Mouse (Mus musculus): ENCODE measurements at regions not wholly inside any gene's neighbourhood (a gene's known extent, or its start where the extent isn't known, plus 50 kb on each side); places are given as distances from the start of the nearest gene placed in this dataset.
A peak's percentile ranks its signal among the peaks of the same experiment; 100 is the strongest.

DNA sequence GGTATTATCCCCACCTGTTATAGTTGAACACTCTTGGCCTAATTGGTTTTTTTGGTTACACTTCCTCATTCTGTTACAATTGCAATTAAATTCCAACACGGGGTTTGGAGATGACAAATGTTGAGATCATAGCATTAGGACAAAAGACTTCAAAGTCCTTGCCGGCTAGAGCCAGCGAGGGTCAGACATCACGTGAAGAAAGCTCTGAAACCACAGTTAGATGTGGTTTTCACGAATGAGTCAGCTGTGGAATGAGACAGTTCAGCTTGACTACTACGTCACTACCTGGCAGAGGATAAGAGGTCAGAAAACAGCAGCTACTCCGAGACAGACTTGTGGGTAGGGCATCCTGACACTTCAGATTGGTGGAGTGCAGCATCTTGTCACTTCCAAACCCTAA lies 55.5 kb upstream of the Trio start:
- peak; percentile 74 for ATAC-seq (replicated peaks; ENCODE audit: poor library complexity, severe bottlenecking)

DNA sequence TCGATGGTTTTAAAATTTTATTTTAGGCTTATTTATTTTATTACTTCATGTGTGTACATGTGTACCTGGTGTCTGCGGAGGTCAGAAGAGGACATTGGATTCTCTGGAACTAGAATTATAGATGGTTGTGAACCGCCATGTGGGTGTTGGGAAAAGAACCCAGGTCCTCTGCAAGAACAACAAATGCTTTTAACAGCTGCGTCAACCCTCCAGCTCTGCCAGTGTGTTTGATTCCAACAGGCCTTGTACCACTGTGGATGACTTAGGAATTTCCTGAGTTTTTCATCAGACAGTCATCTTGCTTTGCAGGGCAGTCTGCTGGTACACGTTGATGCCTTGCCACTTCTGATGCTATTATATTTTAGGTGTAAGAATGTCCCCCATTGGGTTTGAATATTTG lies 56.8 kb upstream of the Trio start:
- no peak for ATAC-seq (replicated peaks; ENCODE audit: poor library complexity, severe bottlenecking)

DNA sequence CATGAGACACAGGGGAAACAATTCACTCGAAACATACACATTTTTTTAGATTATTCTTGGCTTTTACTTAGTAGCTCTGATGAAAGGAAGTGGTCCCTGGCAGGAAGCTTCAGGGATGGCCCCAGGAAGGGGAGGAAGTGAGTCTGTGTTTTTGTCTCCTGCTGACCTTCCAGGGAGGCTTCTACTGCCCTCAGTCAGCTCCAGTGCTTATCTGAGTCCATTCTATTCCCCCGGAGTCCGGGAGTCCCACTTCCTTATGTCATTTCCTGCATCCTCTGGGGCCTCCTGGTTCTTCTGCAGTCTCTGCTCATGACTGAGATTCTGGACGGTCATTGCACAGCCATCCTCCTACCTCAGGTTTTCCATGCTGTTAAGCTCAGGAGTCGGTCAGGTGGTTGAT lies 80.3 kb upstream of the Trio start:
- ATAC-seq (replicated peaks; ENCODE audit: poor library complexity, severe bottlenecking) = peak; percentile 71

DNA sequence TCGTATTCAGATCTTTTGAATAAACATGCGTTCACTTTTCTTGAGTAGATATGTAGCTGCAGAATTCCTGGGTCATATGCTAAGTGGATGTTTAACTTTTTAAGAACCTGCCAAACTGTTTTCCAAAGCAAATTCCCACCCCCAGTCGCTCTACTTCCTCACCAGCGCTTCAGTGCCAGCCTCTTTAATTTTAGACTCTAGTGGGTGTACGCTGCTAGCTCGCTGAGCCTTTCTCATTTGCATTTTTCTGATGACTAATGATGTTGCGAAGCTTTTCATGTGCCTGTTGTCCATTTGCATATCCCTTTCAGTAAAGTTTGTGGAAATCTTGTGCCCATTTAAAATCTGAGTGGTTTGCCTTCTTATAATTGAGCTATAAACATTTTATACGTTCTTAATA lies 84.3 kb upstream of the Trio start:
- ATAC-seq (replicated peaks; ENCODE audit: poor library complexity, severe bottlenecking) = no peak

DNA sequence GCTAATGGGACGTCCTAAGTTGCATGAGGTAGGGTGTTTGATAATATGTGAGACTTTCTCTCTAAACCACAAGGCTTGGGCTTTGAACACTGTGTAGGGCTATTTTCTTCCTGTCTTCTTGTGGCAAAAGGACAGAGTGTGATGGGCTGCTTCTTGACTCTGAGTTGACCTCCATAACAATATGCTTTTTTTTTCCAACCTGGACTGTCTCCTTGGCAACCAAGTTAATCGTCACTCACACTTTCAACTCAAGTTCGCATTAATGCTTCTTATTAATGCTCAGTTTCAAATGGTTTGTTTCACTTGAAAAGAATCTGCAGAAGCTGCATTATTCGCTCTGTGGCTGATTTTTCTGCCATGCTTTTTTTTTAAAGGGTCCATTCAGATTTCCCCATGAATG lies 87.8 kb upstream of the Trio start:
- ATAC-seq (replicated peaks; ENCODE audit: poor library complexity, severe bottlenecking) = no peak

DNA sequence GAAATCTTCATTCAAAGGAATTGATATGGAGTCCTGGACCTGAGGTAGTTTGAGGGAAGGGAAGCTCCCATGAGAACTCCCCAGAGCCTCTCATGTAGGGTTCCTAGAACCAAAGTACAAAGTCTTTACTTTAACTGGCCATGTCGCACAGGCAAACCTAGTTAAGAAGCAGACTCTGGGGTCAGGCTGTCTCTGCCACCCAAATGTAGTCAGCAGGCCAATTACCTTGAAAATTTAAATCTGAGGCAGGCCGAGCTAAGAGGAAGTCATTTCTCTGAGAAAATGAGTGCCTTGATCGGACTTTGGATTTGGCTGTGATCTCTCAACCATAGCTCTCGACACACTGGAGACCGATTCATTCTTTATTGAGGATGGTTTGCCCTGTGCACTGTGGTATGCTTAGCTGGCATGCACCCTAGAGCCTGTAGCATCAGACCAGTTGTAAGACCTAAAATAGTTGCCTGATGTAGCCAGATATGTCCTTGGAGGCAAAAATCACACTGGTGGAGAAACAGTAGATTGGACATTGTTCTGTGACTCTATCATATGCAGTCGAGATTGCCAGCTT lies 88.6 kb upstream of the Trio start:
- ATAC-seq (replicated peaks; ENCODE audit: poor library complexity, severe bottlenecking) = no peak

DNA sequence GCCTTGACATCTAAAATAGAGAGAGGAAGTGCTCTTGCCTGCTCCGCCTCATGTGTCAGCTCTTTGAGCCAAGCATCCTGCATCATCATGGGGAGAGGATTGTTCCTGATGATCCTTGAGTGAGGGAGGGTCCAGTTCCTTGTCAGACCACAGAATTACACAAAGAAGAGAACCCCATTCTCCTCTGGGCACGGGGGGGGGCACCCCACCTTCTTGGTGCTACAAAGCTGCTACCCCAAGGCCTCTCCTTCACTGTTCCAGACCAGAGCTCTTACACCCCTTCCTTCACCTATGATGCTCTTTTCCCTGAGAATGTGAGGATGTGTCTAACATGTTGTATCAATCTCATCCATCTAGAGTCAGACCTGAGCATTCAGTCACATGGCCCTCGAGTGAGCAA lies 76.7 kb upstream of the Dnah5 start:
- ATAC-seq (replicated peaks; ENCODE audit: poor library complexity, severe bottlenecking) = no peak

DNA sequence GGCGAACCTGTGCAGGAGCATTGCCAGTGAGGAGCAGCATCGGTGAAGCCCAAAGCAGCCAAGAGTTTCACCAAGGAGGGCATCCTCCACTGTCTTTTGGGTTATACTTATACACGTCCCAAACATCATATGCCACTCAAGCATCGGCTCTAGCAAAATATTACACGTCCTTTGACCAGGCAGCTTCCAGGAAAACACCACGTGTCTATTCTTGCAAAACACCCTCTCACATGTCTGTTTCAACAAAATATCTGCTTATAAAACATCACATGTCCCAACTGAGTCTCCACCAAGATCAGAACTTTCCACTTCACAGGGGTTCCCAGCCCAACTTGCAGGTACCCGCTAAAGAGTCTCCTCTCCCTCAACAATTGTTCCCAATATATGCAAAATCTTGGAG lies 74.0 kb upstream of the Dnah5 start:
- no peak for ATAC-seq (replicated peaks; ENCODE audit: poor library complexity, severe bottlenecking)

DNA sequence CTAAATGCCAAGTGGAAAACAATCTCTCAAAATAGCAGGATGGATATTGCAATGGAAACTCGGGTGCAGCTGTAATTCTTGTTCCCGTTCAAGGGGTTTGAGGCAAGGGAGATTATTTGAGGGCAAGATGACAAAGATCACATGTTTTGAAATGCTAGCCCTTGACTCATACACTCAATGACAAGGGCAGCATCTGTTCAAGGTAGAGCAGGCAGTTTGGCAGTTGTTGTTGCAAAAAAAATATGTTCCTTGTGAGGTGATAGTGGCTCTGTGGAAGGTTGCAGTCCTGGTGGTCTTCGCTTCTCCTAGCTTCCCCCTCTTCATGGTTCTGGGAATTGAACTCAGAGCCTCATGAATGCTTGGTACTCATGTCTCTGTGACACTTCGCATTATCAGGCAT lies 72.0 kb upstream of the Dnah5 start:
- no peak for ATAC-seq (replicated peaks; ENCODE audit: poor library complexity, severe bottlenecking)

DNA sequence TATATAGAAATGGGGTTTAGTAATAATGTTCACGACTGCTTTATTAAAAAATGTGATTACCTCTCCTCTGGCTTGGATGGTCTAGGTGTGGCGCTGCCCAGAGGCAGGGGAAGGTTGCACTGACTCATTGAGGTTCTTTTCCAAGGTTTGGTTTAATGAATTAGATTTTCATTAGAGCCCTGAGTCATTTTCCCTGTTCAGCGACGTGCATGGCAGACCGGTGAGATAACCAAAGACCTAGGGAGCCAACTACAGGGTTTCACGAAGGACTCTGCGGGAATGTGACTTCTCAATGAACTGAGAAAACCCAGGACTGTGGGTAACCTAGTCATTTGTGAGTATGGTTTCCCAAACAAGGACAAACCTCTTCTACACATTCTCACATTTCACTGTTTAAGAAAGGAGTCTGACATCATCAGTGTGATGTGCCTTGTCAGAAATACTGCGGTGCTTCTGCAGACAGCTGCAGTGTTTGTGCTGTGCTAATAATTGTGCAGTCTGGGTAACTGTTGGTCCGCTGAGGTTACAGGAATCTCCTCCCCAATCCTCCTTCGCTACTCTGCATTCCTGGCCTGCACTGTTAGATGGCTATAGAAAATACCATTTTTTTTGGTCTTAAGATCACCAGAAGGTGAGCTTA lies 70.3 kb upstream of the Dnah5 start:
- ATAC-seq (replicated peaks; ENCODE audit: poor library complexity, severe bottlenecking) = no peak

DNA sequence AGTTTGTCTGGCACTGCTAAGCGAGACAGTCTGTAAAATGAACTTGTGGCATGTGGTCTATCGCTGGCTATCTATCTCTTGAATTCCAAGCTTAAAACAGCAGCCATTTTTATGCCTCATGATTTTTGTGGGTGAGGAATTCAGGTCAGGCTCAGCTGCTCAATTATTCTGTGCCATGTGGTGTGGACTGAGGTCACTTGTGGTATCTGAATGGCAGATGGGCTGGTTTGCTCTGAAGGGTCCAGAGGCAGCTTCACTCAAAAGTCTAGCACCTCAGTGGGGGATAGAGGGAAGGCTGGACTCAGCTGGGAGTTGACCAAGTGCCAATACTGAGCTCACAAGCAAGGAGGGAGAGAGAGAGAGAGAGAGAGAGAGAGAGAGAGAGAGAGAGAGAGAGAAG lies 69.3 kb upstream of the Dnah5 start:
- ATAC-seq (replicated peaks; ENCODE audit: poor library complexity, severe bottlenecking) = no peak

DNA sequence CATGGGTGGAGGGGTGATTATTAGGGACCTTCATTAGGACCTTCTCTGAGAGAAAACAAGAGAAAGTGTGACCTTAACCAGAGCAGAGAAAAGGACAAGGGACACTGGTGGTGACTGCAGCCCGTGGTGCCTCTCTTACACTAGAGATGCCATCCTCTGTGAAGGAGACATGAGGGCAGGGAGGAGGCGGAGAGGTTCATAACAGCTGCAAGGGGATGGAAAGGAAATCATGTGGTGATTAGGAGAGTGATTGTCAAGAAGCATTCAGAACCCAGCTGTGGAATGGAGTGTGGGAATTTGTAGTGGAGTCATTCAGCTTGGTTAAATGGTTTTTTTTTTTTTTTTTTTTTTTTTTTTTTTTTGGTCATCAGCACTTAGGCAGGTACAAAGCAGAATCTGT lies 64.7 kb upstream of the Dnah5 start:
- ATAC-seq (replicated peaks; ENCODE audit: poor library complexity, severe bottlenecking) = no peak

DNA sequence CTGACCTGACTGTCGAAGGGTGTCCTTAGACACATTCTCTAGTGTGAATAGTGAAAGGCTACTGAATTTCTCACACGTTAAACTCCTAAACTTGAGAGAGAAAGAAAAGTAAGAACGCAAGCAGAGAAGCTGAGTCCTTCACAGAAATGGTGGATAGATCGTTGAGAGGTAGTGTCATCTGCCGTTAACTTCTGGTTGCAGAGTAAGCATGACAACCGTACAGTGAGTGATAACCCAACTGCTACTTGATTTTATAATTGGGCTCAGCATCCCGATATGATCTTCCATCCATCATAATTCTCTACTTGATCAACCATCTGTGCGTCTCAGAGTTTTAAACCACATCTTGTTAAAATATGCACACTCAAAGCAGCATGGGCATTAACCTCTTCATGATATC lies 63.3 kb upstream of the Dnah5 start:
- ATAC-seq (replicated peaks; ENCODE audit: poor library complexity, severe bottlenecking) = no peak

DNA sequence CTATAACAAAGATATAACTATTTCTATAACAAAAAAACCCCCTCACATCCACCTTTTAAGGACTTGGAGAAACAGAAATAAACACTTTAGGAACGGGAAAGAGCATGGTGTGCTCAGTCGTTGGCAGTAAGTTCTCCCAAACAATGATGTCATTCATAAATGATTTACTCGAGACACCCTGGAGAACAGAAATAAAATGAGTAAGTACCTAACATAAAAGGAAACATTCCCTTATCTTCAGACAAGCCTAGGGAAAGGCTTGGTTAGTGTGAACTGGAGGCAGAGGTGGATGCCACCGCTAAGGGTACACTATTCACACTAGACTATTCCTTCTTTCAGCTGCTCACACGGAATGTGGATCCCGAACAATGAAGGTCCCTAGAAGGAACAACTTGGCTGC lies 62.2 kb upstream of the Dnah5 start:
- ATAC-seq (replicated peaks; ENCODE audit: poor library complexity, severe bottlenecking) = no peak

DNA sequence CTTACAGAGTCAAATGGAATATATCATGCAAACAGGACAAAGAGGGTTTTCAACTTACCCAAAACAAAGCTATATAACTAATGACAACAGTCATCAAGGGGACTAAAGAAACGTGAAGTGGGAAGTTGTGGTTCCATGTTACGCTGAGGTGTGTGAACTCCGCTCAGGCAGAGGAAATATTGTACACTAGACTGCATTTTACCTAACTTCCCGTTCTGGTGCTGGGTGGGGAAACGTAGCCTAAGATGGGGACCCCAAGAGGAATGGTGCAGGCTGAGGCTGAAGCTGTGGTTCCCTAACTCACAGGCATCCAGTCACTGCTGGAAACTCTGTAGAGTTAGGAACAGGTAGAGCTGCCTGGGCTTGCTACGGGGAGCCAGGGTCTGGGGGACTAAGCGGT lies 59.3 kb upstream of the Dnah5 start:
- peak; percentile 27; the same call in 1 of the 2 replicates for ATAC-seq (replicated peaks; ENCODE audit: poor library complexity, severe bottlenecking)

DNA sequence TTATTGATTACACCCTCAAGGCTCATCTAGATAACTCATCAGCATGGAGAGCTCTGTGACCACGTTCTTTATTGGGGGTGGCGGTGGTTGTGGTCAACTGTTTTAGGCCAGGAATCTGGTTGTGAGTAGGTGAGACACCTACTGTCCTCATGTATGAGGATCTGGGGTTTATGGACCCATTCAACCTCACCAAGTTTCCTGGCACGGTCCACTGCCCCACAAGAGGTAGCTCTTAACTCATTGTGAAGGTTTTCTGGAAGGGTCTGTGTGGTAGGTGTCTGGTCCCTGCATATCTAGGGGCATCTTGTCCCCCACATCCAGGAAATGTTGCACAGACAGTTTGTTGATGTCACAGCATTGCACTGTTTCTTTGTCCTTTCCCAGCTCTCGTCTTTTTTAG lies 58.7 kb upstream of the Dnah5 start:
- ATAC-seq (replicated peaks; ENCODE audit: poor library complexity, severe bottlenecking) = no peak

DNA sequence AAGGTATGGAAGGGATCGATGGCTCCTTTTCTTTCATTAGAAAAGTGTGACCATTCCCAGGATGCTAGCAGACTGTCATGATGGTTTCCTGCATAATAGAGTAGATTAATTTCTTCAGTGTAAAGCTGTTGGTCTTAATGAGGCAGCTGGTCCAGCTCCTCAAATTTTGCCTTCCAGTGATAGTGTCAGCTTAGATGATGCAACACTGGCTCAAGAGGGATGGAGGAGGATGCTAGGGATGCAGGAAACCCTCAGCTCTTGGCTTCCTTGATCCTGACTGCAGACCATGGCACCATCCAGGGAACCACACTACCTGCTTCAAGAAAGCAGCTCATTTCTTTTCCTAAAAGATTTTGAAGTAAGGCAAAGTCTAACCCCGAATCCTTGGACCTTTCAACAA lies 51.9 kb upstream of the Dnah5 start:
- ATAC-seq (replicated peaks; ENCODE audit: poor library complexity, severe bottlenecking) = no peak
